Mouse (Mus musculus): Measurements from ENCODE around the gene Myadml2. TPM values are rescaled to one million over a fixed set of nuclear protein-coding genes. Genes with fewer than 3 reads are reported as not detected.

Myadml2 gene
- polyA plus RNA-seq, 1 experiment, result 4.6 TPM

- peaks cover 42% of the 10 kb centered on the region for H3K27me3 ChIP-seq (ENCODE audit: control insufficient read depth, insufficient read depth, insufficient read length)
- no peaks in the 10 kb centered on the region for H3K79me2 ChIP-seq (ENCODE audit: control insufficient read depth, insufficient read depth)
- no peaks in the 10 kb centered on the region for H3K36me3 ChIP-seq (ENCODE audit: control insufficient read depth, insufficient read depth)
- TF ChIP-seq CEBPB (IDR thresholded peaks at IDR 0.05; ENCODE audit: insufficient read depth, poor library complexity, severe bottlenecking) (no peak), MYOD1 (IDR thresholded peaks at IDR 0.05; ENCODE audit: control insufficient read depth in 1 of 3, insufficient read length in 2 of 3, low read depth in 2 of 3) (no peak), MYOG (IDR thresholded peaks at IDR 0.05; ENCODE audit: control insufficient read depth in 1 of 3, insufficient read depth in 1 of 3, insufficient read length in 2 of 3, low read depth in 2 of 3) (no peak), REST (IDR thresholded peaks at IDR 0.05; ENCODE audit: insufficient read depth, insufficient read length) (no peak), TCF3 (IDR thresholded peaks at IDR 0.05; ENCODE audit: insufficient read length, low read depth) (no peak), POLR2A (IDR thresholded peaks at IDR 0.05; ENCODE audit: insufficient read length, low read depth) (no peak), SRF (IDR thresholded peaks at IDR 0.05; ENCODE audit: control insufficient read depth, insufficient read length, low read depth) (no peak), E2F4 (IDR thresholded peaks at IDR 0.05; ENCODE audit: insufficient read depth) (no peak), USF1 (IDR thresholded peaks at IDR 0.05; ENCODE audit: low read depth) (no peak), MAX (IDR thresholded peaks at IDR 0.05; ENCODE audit: low read depth) (no peak), POLR2AphosphoS2 (IDR thresholded peaks at IDR 0.05; ENCODE audit: insufficient read length, low read depth) (no peak), TCF12 (IDR thresholded peaks at IDR 0.05; ENCODE audit: insufficient read depth, poor library complexity, severe bottlenecking) (no peak)
- H3ac ChIP-seq (ENCODE audit: control insufficient read depth, insufficient read length), result no peak overlapping the region
- no peak overlapping the region for H3K4me3 ChIP-seq
- H3K4me2 ChIP-seq (ENCODE audit: low read depth), result no peak overlapping the region
Observed at GRCm38 (mm10) chr11:120654741-120655140, 6.8 kb upstream of the Myadml2 start.

GRCm38 (mm10) chr11:120651872-120652271 is 3.9 kb upstream of the Myadml2 start:
- TF ChIP-seq MYOG (IDR thresholded peaks at IDR 0.05; ENCODE audit: control insufficient read depth in 1 of 3, insufficient read depth in 1 of 3, insufficient read length in 2 of 3, low read depth in 2 of 3) (no peak), MAX (IDR thresholded peaks at IDR 0.05; ENCODE audit: low read depth) (no peak)

GRCm38 (mm10) chr11:120647047-120647830 is 719 bp downstream of the Myadml2 start:
- Histone ChIP-seq H3K4me3 (peak overlapping the region; percentile 7), H3K4me2 (ENCODE audit: low read depth) (peak overlapping the region; percentile 71), H3ac (ENCODE audit: control insufficient read depth, insufficient read length) (no peak overlapping the region), H3K79me2 (ENCODE audit: control insufficient read depth, insufficient read depth) (no peaks in the 10 kb centered on the region), H3K36me3 (ENCODE audit: control insufficient read depth, insufficient read depth) (no peaks in the 10 kb centered on the region), H3K27me3 (ENCODE audit: control insufficient read depth, insufficient read depth, insufficient read length) (no peaks in the 10 kb centered on the region)
- TF ChIP-seq POLR2A (IDR thresholded peaks at IDR 0.05; ENCODE audit: insufficient read length, low read depth) (no peak), USF1 (IDR thresholded peaks at IDR 0.05; ENCODE audit: low read depth) (no peak), E2F4 (IDR thresholded peaks at IDR 0.05; ENCODE audit: insufficient read depth) (no peak), MAX (IDR thresholded peaks at IDR 0.05; ENCODE audit: low read depth) (no peak), CEBPB (IDR thresholded peaks at IDR 0.05; ENCODE audit: insufficient read depth, poor library complexity, severe bottlenecking) (no peak), TCF3 (IDR thresholded peaks at IDR 0.05; ENCODE audit: insufficient read length, low read depth) (no peak), MYOG (IDR thresholded peaks at IDR 0.05; ENCODE audit: control insufficient read depth in 1 of 3, insufficient read depth in 1 of 3, insufficient read length in 2 of 3, low read depth in 2 of 3) (no peak), REST (IDR thresholded peaks at IDR 0.05; ENCODE audit: insufficient read depth, insufficient read length) (no peak), POLR2AphosphoS2 (IDR thresholded peaks at IDR 0.05; ENCODE audit: insufficient read length, low read depth) (no peak), SRF (IDR thresholded peaks at IDR 0.05; ENCODE audit: control insufficient read depth, insufficient read length, low read depth) (no peak), TCF12 (IDR thresholded peaks at IDR 0.05; ENCODE audit: insufficient read depth, poor library complexity, severe bottlenecking) (no peak), MYOD1 (IDR thresholded peaks at IDR 0.05; ENCODE audit: control insufficient read depth in 1 of 3, insufficient read length in 2 of 3, low read depth in 2 of 3) (no peak)

More at GRCm38 (mm10) chr11:120651872-120652271, 3.9 kb upstream of the Myadml2 start:
- Histone ChIP-seq H3K27me3 (ENCODE audit: control insufficient read depth, insufficient read depth, insufficient read length) (peaks cover 17% of the 10 kb centered on the region), H3K36me3 (ENCODE audit: control insufficient read depth, insufficient read depth) (no peaks in the 10 kb centered on the region), H3K4me2 (ENCODE audit: low read depth) (no peak overlapping the region), H3K79me2 (ENCODE audit: control insufficient read depth, insufficient read depth) (no peaks in the 10 kb centered on the region), H3ac (ENCODE audit: control insufficient read depth, insufficient read length) (no peak overlapping the region), H3K4me3 (no peak overlapping the region)

GRCm38 (mm10) chr11:120643601-120643987 is 4.4 kb downstream of the Myadml2 start, which contains the start of gene Pycr1:
TSS of gene Pycr1 (minus strand) at chr11:120643769.
- TF ChIP-seq E2F4 (IDR thresholded peaks at IDR 0.05; ENCODE audit: insufficient read depth) (no peak), CEBPB (IDR thresholded peaks at IDR 0.05; ENCODE audit: insufficient read depth, poor library complexity, severe bottlenecking) (peak; percentile 96), POLR2AphosphoS2 (IDR thresholded peaks at IDR 0.05; ENCODE audit: insufficient read length, low read depth) (peak; percentile 92), POLR2A (IDR thresholded peaks at IDR 0.05; ENCODE audit: insufficient read length, low read depth) (peak; percentile 93), USF1 (IDR thresholded peaks at IDR 0.05; ENCODE audit: low read depth) (no peak), MYOD1 (IDR thresholded peaks at IDR 0.05; ENCODE audit: control insufficient read depth in 1 of 3, insufficient read length in 2 of 3, low read depth in 2 of 3) (no peak), TCF12 (IDR thresholded peaks at IDR 0.05; ENCODE audit: insufficient read depth, poor library complexity, severe bottlenecking) (no peak), TCF3 (IDR thresholded peaks at IDR 0.05; ENCODE audit: insufficient read length, low read depth) (no peak)
- Histone ChIP-seq H3K4me3 (peak within 1 kb of the TSS; percentile 48), H3K27me3 (ENCODE audit: control insufficient read depth, insufficient read depth, insufficient read length) (no peaks in the 10 kb centered on the region), H3K36me3 (ENCODE audit: control insufficient read depth, insufficient read depth) (no peaks in the 10 kb centered on the region), H3ac (ENCODE audit: control insufficient read depth, insufficient read length) (peak within 1 kb of the TSS; percentile 19), H3K79me2 (ENCODE audit: control insufficient read depth, insufficient read depth) (no peaks in the 10 kb centered on the region), H3K4me2 (ENCODE audit: low read depth) (peak within 1 kb of the TSS; percentile 97)
